Mouse (Mus musculus) CH12.LX (cell line): Measurements from ENCODE around the gene Pnpla2. TPM values are rescaled to one million over a fixed set of nuclear protein-coding genes. Genes with fewer than 3 reads are reported as not detected.

Source experiments
- DNase-seq: peaks from one replicate; pipeline ENCODE4 v3.0.0-alpha.2; 2013; ENCODE audit errors: extremely low read depth
- H3K27ac ChIP-seq: 2 replicates; pipeline ENCODE4 v1.5.1; 2012; ENCODE audit warnings: low read depth, mild to moderate bottlenecking, control low read depth, moderate library complexity; ENCODE audit not compliant: insufficient read depth
- H3K27me3 ChIP-seq: replicated peaks from 2 replicates; pipeline ENCODE3; 2012; ENCODE audit warnings: inconsistent platforms
- H3K36me3 ChIP-seq, 2 experiments: replicated peaks in 1 of 2; 2 replicates each; pipeline versions ENCODE3 to v1.6.1; 2012; ENCODE audit warnings: inconsistent platforms in 1 of 2, low read length in 1 of 2, mild to moderate bottlenecking in 1 of 2, mixed read lengths in 1 of 2, moderate library complexity in 1 of 2; ENCODE audit not compliant: control insufficient read depth in 1 of 2, insufficient read depth in 1 of 2
- H3K4me1 ChIP-seq, 2 experiments: 2 replicates each; pipeline ENCODE4 v1.6.1; 2012; ENCODE audit warnings: inconsistent platforms in 1 of 2, moderate library complexity in 1 of 2; ENCODE audit not compliant: insufficient read depth in 2 of 2, control insufficient read depth in 1 of 2
- H3K4me2 ChIP-seq: 2 replicates; pipeline ENCODE4 v1.6.1; 2012; ENCODE audit warnings: low read depth, mild to moderate bottlenecking, control low read depth; ENCODE audit not compliant: poor library complexity, insufficient read depth, severe bottlenecking
- H3K4me3 ChIP-seq, 3 experiments: fragments of 150-350 bp in 1 of 3; sonication (generic) in 1 of 3; replicated peaks in 1 of 3; 2 replicates each; pipeline versions ENCODE3 to v1.5.1; 2011 to 2012; ENCODE audit warnings: low read depth in 2 of 3, low read length in 2 of 3, mild to moderate bottlenecking in 2 of 3, moderate library complexity in 2 of 3, control low read depth in 1 of 3, improper control_type of control experiment in 1 of 3, inconsistent platforms in 1 of 3, mixed read lengths in 1 of 3; ENCODE audit not compliant: poor library complexity in 1 of 3
- H3K79me2 ChIP-seq: replicated peaks from 2 replicates; pipeline ENCODE4 v1.6.1; 2012; ENCODE audit warnings: mild to moderate bottlenecking, moderate library complexity; ENCODE audit not compliant: control insufficient read depth, poor library complexity, insufficient read depth, severe bottlenecking; ENCODE audit errors: extremely low read depth
- H3K9ac ChIP-seq: 2 replicates; pipeline ENCODE4 v1.6.1; 2012; ENCODE audit warnings: low read depth, mild to moderate bottlenecking, control low read depth, moderate library complexity; ENCODE audit not compliant: insufficient read depth
- H3K9me3 ChIP-seq: replicated peaks from 2 replicates; pipeline ENCODE3; 2012; ENCODE audit warnings: low read length, inconsistent platforms, mixed read lengths
- CHD1 ChIP-seq: IDR thresholded peaks from 2 replicates; pipeline ENCODE4 v1.6.1; 2012; ENCODE audit warnings: low read depth, low read length, improper control_type of control experiment, inconsistent platforms
- CHD2 ChIP-seq: IDR thresholded peaks from 2 replicates; pipeline ENCODE4 v1.6.1; 2011; ENCODE audit warnings: low read length, improper control_type of control experiment
- E2F4 ChIP-seq: IDR thresholded peaks from 2 replicates; pipeline ENCODE4 v1.6.1; 2011; ENCODE audit warnings: low read depth, low read length, improper control_type of control experiment; ENCODE audit not compliant: insufficient replicate concordance
- ELF1 ChIP-seq: IDR thresholded peaks from 2 replicates; pipeline ENCODE4 v1.6.1; 2014; ENCODE audit warnings: low read depth, mild to moderate bottlenecking, inconsistent platforms, low read length, improper control_type of control experiment
- ETS1 ChIP-seq: conservative IDR thresholded peaks from 2 replicates; pipeline ENCODE4 v1.6.1; 2012; ENCODE audit warnings: low read depth, mild to moderate bottlenecking, inconsistent platforms, low read length, improper control_type of control experiment, moderate library complexity
- GABPA ChIP-seq: IDR thresholded peaks from 2 replicates; pipeline ENCODE4 v1.6.1; 2012; ENCODE audit warnings: low read depth, low read length, improper control_type of control experiment, inconsistent platforms; ENCODE audit not compliant: insufficient replicate concordance
- HCFC1 ChIP-seq: IDR thresholded peaks from 2 replicates; pipeline ENCODE4 v1.6.1; 2012; ENCODE audit warnings: low read depth, mild to moderate bottlenecking, inconsistent platforms, low read length, improper control_type of control experiment
- IRF4 ChIP-seq: IDR thresholded peaks from 2 replicates; pipeline ENCODE4 v1.6.1; 2014; ENCODE audit warnings: low read depth, mild to moderate bottlenecking, inconsistent platforms, low read length, improper control_type of control experiment
- JUN ChIP-seq: IDR thresholded peaks from 2 replicates; pipeline ENCODE4 v1.6.1; 2011; ENCODE audit warnings: low read depth, mild to moderate bottlenecking, low read length, improper control_type of control experiment, moderate library complexity; ENCODE audit not compliant: insufficient read depth
- JUND ChIP-seq: conservative IDR thresholded peaks from 2 replicates; pipeline ENCODE4 v1.6.1; 2011; ENCODE audit warnings: low read depth, low read length, improper control_type of control experiment
- KAT2A ChIP-seq: IDR thresholded peaks from 2 replicates; pipeline ENCODE4 v1.6.1; 2012; ENCODE audit warnings: low read length, improper control_type of control experiment, inconsistent platforms; ENCODE audit not compliant: insufficient replicate concordance
- MAFK ChIP-seq: IDR thresholded peaks from 2 replicates; pipeline ENCODE4 v1.6.1; 2011; ENCODE audit warnings: low read length, improper control_type of control experiment; ENCODE audit not compliant: insufficient replicate concordance
- MAX ChIP-seq: IDR thresholded peaks from 2 replicates; pipeline ENCODE4 v1.6.1; 2011; ENCODE audit warnings: low read length, improper control_type of control experiment
- MEF2A ChIP-seq: IDR thresholded peaks from 2 replicates; pipeline ENCODE4 v1.6.1; 2014; ENCODE audit warnings: low read depth, mild to moderate bottlenecking, inconsistent platforms, low read length, improper control_type of control experiment, borderline replicate concordance
- MXI1 ChIP-seq: IDR thresholded peaks from 2 replicates; pipeline ENCODE4 v1.6.1; 2011; ENCODE audit warnings: mild to moderate bottlenecking, low read depth, low read length, improper control_type of control experiment
- POLR2AphosphoS2 ChIP-seq: IDR thresholded peaks from 2 replicates; pipeline ENCODE4 v1.6.1; 2011; ENCODE audit warnings: low read depth, low read length, improper control_type of control experiment
- RCOR1 ChIP-seq: conservative IDR thresholded peaks from 2 replicates; pipeline ENCODE4 v1.6.1; 2012; ENCODE audit warnings: low read depth, mild to moderate bottlenecking, inconsistent platforms, low read length, improper control_type of control experiment
- USF2 ChIP-seq: conservative IDR thresholded peaks from 2 replicates; pipeline ENCODE4 v1.6.1; 2011; ENCODE audit warnings: low read depth, low read length, improper control_type of control experiment
- ZC3H11A ChIP-seq: IDR thresholded peaks from 2 replicates; pipeline ENCODE4 v1.6.1; 2012; ENCODE audit warnings: low read depth, mild to moderate bottlenecking, inconsistent platforms, low read length, improper control_type of control experiment
- ZMIZ1 ChIP-seq: IDR thresholded peaks from 2 replicates; pipeline ENCODE4 v1.6.1; 2012; ENCODE audit warnings: low read depth, mild to moderate bottlenecking, inconsistent platforms, low read length, improper control_type of control experiment
- dilution Hi-C: fragments of 300-500 bp; cut with MboI; formaldehyde crosslinking; loops from 2 replicates; pipeline ENCODE4 v1.14.3; 2020; ENCODE audit warnings: low sequenced_read_pairs; ENCODE audit not compliant: extremely low pct_unique_long_range_greater_than_20kb, extremely low pct_ligation_motif_present
- in situ Hi-C: fragments of 300-500 bp; cut with MboI; formaldehyde crosslinking; loops from 3 replicates; pipeline ENCODE4 v1.14.3; 2019; ENCODE audit warnings: low sequenced_read_pairs, low pct_ligation_motif_present, low pct_unique_long_range_greater_than_20kb, mixed read lengths
- polyA plus RNA-seq: library from polyadenylated mRNA; unstranded; fragments of >175 nt; gene quantifications from 2 replicates; pipeline ENCODE4 v1.2.1, GENCODE M21; 2012; ENCODE audit warnings: low read depth; ENCODE audit not compliant: insufficient read length
- total RNA-seq, 2 experiments: library from RNA; depleted of rRNA; stranded (reverse); fragments of 300-350 nt in 1 of 2; fragments of >200 nt in 1 of 2; gene quantifications; 2 replicates each; pipeline ENCODE4 v1.2.3; 2012 to 2014

The Pnpla2 gene
- total and polyA plus RNA-seq, 3 experiments = 2.8 to 29.6 (median 11.7) TPM

GRCm38 (mm10) chr7:141435856-141436522 lies 19.0 kb upstream of the Pnpla2 start:
- DNase-seq = no peak
- H3K4me3 ChIP-seq = peak overlapping the region; percentile 50 to 70 (median 51)
- H3K27me3 ChIP-seq = no peaks in the 10 kb centered on the region
- H3K4me2 ChIP-seq = peak overlapping the region; percentile 92
- peaks cover 60 to 66% of the 10 kb centered on the region in 2 experiments for H3K36me3 ChIP-seq
- dilution Hi-C loops (no loop called here), in situ Hi-C loops (no loop called here)
- H3K9ac ChIP-seq = peak overlapping the region; percentile 45
- peaks cover 20 to 44% of the 10 kb centered on the region in 2 experiments for H3K4me1 ChIP-seq
- H3K9me3 ChIP-seq = no peaks in the 10 kb centered on the region
- H3K79me2 ChIP-seq = peaks cover 12% of the 10 kb centered on the region
- no peak for TF ChIP-seq JUN
- no peak for TF ChIP-seq POLR2AphosphoS2
- TF ChIP-seq IRF4 = no peak
- TF ChIP-seq CHD2 = no peak
- TF ChIP-seq E2F4 = no peak
- no peak for TF ChIP-seq ELF1
- TF ChIP-seq MEF2A = no peak
- TF ChIP-seq ZMIZ1 = no peak
- TF ChIP-seq JUND = no peak
- TF ChIP-seq CHD1 = no peak
- no peak for TF ChIP-seq KAT2A
- TF ChIP-seq ZC3H11A = no peak
- TF ChIP-seq MXI1 = no peak
- no peak for TF ChIP-seq USF2
- TF ChIP-seq GABPA = no peak
- no peak for TF ChIP-seq RCOR1
- TF ChIP-seq MAFK = no peak
- TF ChIP-seq MAX = no peak
- H3K27ac ChIP-seq = peak overlapping the region; percentile 28; the same call in 1 of the 2 replicates

GRCm38 (mm10) chr7:141436523-141436892 lies 18.5 kb upstream of the Pnpla2 start:
- Histone ChIP-seq H3K9ac (peak overlapping the region; percentile 55; the same call in 1 of the 2 replicates), H3K27me3 (no peaks in the 10 kb centered on the region), H3K36me3 (peaks cover 60 to 66% of the 10 kb centered on the region in 2 experiments), H3K4me1 (peaks cover 25 to 49% of the 10 kb centered on the region in 2 experiments), H3K9me3 (no peaks in the 10 kb centered on the region), H3K79me2 (peaks cover 12% of the 10 kb centered on the region), H3K4me2 (peak overlapping the region; percentile 92), H3K4me3 (peak overlapping the region; percentile 70 to 87 (median 75)), H3K27ac (no peak overlapping the region)
- peak; percentile 6; the same call in 1 of the 2 replicates for TF ChIP-seq HCFC1
- no peak for TF ChIP-seq MAX
- no peak for TF ChIP-seq ETS1
- dilution Hi-C loops = no loop called here
- in situ Hi-C loops = no loop called here
- no peak for DNase-seq
